Mouse (Mus musculus) midbrain, postnatal 0 days (tissue): ENCODE data around the gene Phyh. TPM values are rescaled to one million over a fixed set of nuclear protein-coding genes. Genes with fewer than 3 reads are reported as not detected.

Experiments
- ATAC-seq: fragments of 200-750 bp; cut with Nextera tagmentation; 2 replicates; pipeline ENCODE4 v1.8.0; 2017; ENCODE audit warnings: moderate number of reproducible peaks, mild to moderate bottlenecking, moderate TSS enrichment, moderate library complexity; ENCODE audit not compliant: low FRiP score
- DNase-seq: peaks from one replicate; pipeline ENCODE4 v3.0.0-alpha.2; 2015; ENCODE audit warnings: low spot score
- H3K27ac ChIP-seq: fragments of 300-500 bp; sonication (generic); 2 replicates; pipeline ENCODE4 v1.5.1; 2014; ENCODE audit warnings: low read depth, mild to moderate bottlenecking, low read length, mixed read lengths
- H3K27me3 ChIP-seq: fragments of 300-500 bp; sonication (generic); 2 replicates; pipeline ENCODE4 v1.6.1; 2014; ENCODE audit warnings: low read length, control low read depth, mixed read lengths; ENCODE audit not compliant: insufficient read depth
- H3K36me3 ChIP-seq: fragments of 300-500 bp; sonication (generic); 2 replicates; pipeline ENCODE4 v1.6.1; 2014; ENCODE audit warnings: low read length, control low read depth, mixed read lengths; ENCODE audit not compliant: insufficient read depth
- H3K4me1 ChIP-seq: fragments of 300-500 bp; sonication (generic); 2 replicates; pipeline ENCODE4 v1.6.1; 2014; ENCODE audit warnings: mild to moderate bottlenecking, control low read depth, antibody characterized with exemption, low read length, mixed read lengths; ENCODE audit not compliant: insufficient read depth
- H3K4me2 ChIP-seq: fragments of 300-500 bp; sonication (generic); 2 replicates; pipeline ENCODE4 v1.6.1; 2014; ENCODE audit warnings: low read depth, mild to moderate bottlenecking, low read length, mixed read lengths; ENCODE audit not compliant: poor library complexity, severe bottlenecking
- H3K4me3 ChIP-seq: fragments of 300-500 bp; sonication (generic); 2 replicates; pipeline ENCODE4 v1.5.1; 2014; ENCODE audit warnings: low read depth, mild to moderate bottlenecking, low read length, moderate library complexity
- H3K9ac ChIP-seq: fragments of 300-500 bp; sonication (generic); replicated peaks from 2 replicates; pipeline ENCODE4 v1.6.1; 2014; ENCODE audit warnings: mild to moderate bottlenecking, low read length, moderate library complexity, mixed read lengths; ENCODE audit not compliant: poor library complexity, severe bottlenecking
- H3K9me3 ChIP-seq: fragments of 300-500 bp; sonication (generic); 2 replicates; pipeline ENCODE4 v1.6.1; 2016; ENCODE audit warnings: low read length, control low read depth
- CTCF ChIP-seq: IDR thresholded peaks from 2 replicates; pipeline ENCODE4 v1.5.1; 2016; ENCODE audit warnings: antibody characterized with exemption, mild to moderate bottlenecking
- WGBS: fragments of 180-500 bp; shearing (Covaris S2); extraction: QIAGEN DNeasy Blood & Tissue Kit; methylation state at CpG from one replicate; pipeline ENCODE4 v1.1.7; 2014; 5-methylcytosine and 5-hydroxymethylcytosine counted together
- polyA plus RNA-seq: library from polyadenylated mRNA; unstranded; fragments of >200 nt; fragmentation: Nextera tagmentation; extraction: Ambion mirVana; gene quantifications from 2 replicates; pipeline ENCODE4 v1.2.1, GENCODE M21; 2015
- total RNA-seq: library from RNA; depleted of rRNA; stranded (reverse); fragments of >200 nt; gene quantifications from 2 replicates; pipeline ENCODE4 v1.2.3, GENCODE M21; 2014

Gene Phyh
- total and polyA plus RNA-seq, 2 experiments from 2014 or later = 64.9 to 108 TPM

- WGBS = under 1% methylated on average over 60 of the region's 115 CpGs
- peak within 1 kb of the TSS; percentile 74 for H3K4me2 ChIP-seq
- TF ChIP-seq CTCF = no peak
- no peaks in the 10 kb centered on the region for H3K27me3 ChIP-seq
- 0 out of 2 replicates have a peak, but pooled peaks cover 3% of the 10 kb centered on the region for H3K4me1 ChIP-seq
- H3K4me3 ChIP-seq = peak within 1 kb of the TSS; percentile 97
- ATAC-seq = peak; percentile 82
- H3K27ac ChIP-seq = peak within 1 kb of the TSS; percentile 100
- no peaks in the 10 kb centered on the region for H3K9me3 ChIP-seq
- H3K36me3 ChIP-seq = peaks cover 5% of the 10 kb centered on the region; the same call in 1 of the 2 replicates
- peak within 1 kb of the TSS; percentile 98 for H3K9ac ChIP-seq
- DNase-seq = peak; percentile 91
These were observed 37.2 kb upstream of the Phyh start, which contains the start of gene Sephs1 for GRCm38 (mm10) chr2:4881350-4882248. TSS of gene Sephs1 (plus strand) at chr2:4881564.

GRCm38 (mm10) chr2:4882249-4882791 is 36.5 kb upstream of the Phyh start:
- peak overlapping the region; percentile 74 for H3K4me2 ChIP-seq
- ATAC-seq (peak; percentile 59), DNase-seq (no peak)
- H3K27me3 ChIP-seq = no peaks in the 10 kb centered on the region
- no peak for TF ChIP-seq CTCF
- under 1% methylated on average over 49 of the region's 63 CpGs for WGBS
- no peaks in the 10 kb centered on the region for H3K9me3 ChIP-seq
- H3K4me1 ChIP-seq = 0 out of 2 replicates have a peak, but pooled peaks cover 3% of the 10 kb centered on the region
- H3K9ac ChIP-seq = peak overlapping the region; percentile 98
- H3K4me3 ChIP-seq = peak overlapping the region; percentile 97
- H3K36me3 ChIP-seq = peaks cover 6% of the 10 kb centered on the region; the same call in 1 of the 2 replicates
- H3K27ac ChIP-seq = peak overlapping the region; percentile 100

GRCm38 (mm10) chr2:4883009-4883704 is 35.7 kb upstream of the Phyh start:
- Histone ChIP-seq H3K4me1 (0 out of 2 replicates have a peak, but pooled peaks cover 3% of the 10 kb centered on the region), H3K36me3 (peaks cover 13% of the 10 kb centered on the region; the same call in 1 of the 2 replicates), H3K9me3 (no peaks in the 10 kb centered on the region), H3K4me2 (peak overlapping the region; percentile 74), H3K27me3 (no peaks in the 10 kb centered on the region), H3K4me3 (peak overlapping the region; percentile 97), H3K9ac (peak overlapping the region; percentile 98), H3K27ac (peak overlapping the region; percentile 100)
- no peak for TF ChIP-seq CTCF
- under 1% methylated on average over 18 of the region's 18 CpGs for WGBS
- DNase-seq (no peak), ATAC-seq (no peak)

- Histone ChIP-seq H3K27ac (no peak overlapping the region), H3K9ac (no peak overlapping the region), H3K36me3 (peaks cover 38% of the 10 kb centered on the region), H3K4me2 (no peak overlapping the region), H3K27me3 (no peaks in the 10 kb centered on the region), H3K4me3 (no peak overlapping the region), H3K4me1 (no peaks in the 10 kb centered on the region), H3K9me3 (no peaks in the 10 kb centered on the region)
- no peak for DNase-seq
- TF ChIP-seq CTCF = no peak
- ATAC-seq = no peak
- WGBS = 94% methylated on average over 6 of the region's 6 CpGs
These were observed 31.9 kb upstream of the Phyh start for GRCm38 (mm10) chr2:4886896-4887295.

GRCm38 (mm10) chr2:4895598-4895997 is 23.2 kb upstream of the Phyh start:
- H3K4me2 ChIP-seq = no peak overlapping the region
- peaks cover 43% of the 10 kb centered on the region for H3K36me3 ChIP-seq

More at GRCm38 (mm10) chr2:4895598-4895997, 23.2 kb upstream of the Phyh start:
- TF ChIP-seq CTCF = no peak
- DNase-seq = no peak
- no peaks in the 10 kb centered on the region for H3K27me3 ChIP-seq
- WGBS = 83% methylated on average over 2 of the region's 2 CpGs
- no peak overlapping the region for H3K4me3 ChIP-seq
- H3K4me1 ChIP-seq = no peaks in the 10 kb centered on the region
- no peak overlapping the region for H3K9ac ChIP-seq
- H3K27ac ChIP-seq = no peak overlapping the region
- no peak for ATAC-seq
- H3K9me3 ChIP-seq = no peaks in the 10 kb centered on the region
